Mouse (Mus musculus) olfactory bulb, adult 2 months (tissue): ENCODE results near the gene Arhgef11. TPM values are rescaled to one million over a fixed set of nuclear protein-coding genes. Genes with fewer than 3 reads are reported as not detected.

Source experiments
- H3K27ac ChIP-seq: fragments of 200-500 bp; 2 replicates; pipeline ENCODE4 v1.5.1; 2012; ENCODE audit warnings: low read depth, low read length; ENCODE audit not compliant: insufficient read depth
- H3K4me1 ChIP-seq: fragments of 200-500 bp; 2 replicates; pipeline ENCODE4 v1.6.1; 2012; ENCODE audit warnings: low read length; ENCODE audit not compliant: control insufficient read depth, insufficient read depth
- H3K4me3 ChIP-seq: fragments of 200-500 bp; 2 replicates; pipeline ENCODE4 v1.5.1; 2012; ENCODE audit warnings: mild to moderate bottlenecking, low read depth, low read length, moderate library complexity; ENCODE audit not compliant: insufficient read depth
- CTCF ChIP-seq: fragments of 200-500 bp; IDR thresholded peaks from 2 replicates; pipeline ENCODE4 v1.5.1; 2012; ENCODE audit warnings: low read depth, mild to moderate bottlenecking, low read length, moderate library complexity; ENCODE audit not compliant: insufficient read depth
- POLR2A ChIP-seq: fragments of 200-500 bp; IDR thresholded peaks from 2 replicates; pipeline ENCODE4 v1.6.1; 2012; ENCODE audit warnings: mild to moderate bottlenecking, low read depth, low read length, moderate library complexity; ENCODE audit not compliant: insufficient read depth
- WGBS: fragments of 180-500 bp; shearing (Covaris S2); methylation state at CpG from one replicate; pipeline ENCODE4 v1.1.7; 2018; 5-methylcytosine and 5-hydroxymethylcytosine counted together
- polyA plus RNA-seq: library from polyadenylated mRNA; stranded (reverse); fragments of >200 nt; gene quantifications from 2 replicates; pipeline ENCODE4 v1.2.4, GENCODE M21; 2012; ENCODE audit warnings: low replicate concordance; ENCODE audit not compliant: missing spikeins, insufficient read depth, insufficient read length

Arhgef11 gene
- polyA plus RNA-seq, 1 experiment = not detected

DNA sequence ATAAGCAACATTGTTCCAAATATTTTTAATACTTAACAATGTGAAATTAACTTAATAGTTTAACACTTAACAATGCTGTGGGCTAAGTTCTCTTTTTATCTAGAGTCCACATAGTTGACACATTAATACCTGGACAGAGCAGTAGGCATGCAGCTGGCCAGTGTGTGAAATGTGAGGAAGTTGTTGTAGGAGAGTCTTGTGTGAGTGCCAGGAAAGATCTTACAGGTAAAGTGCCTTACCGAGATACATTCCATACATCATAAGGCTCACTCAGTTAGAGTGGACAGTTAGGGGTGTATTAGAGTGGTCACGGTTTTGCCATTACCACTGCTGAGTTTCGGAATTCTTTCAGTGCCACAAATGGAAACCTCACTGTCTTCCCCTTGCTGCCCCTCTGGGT is 31.7 kb downstream of the Arhgef11 start:
- WGBS = 89% methylated on average over 3 of the region's 3 CpGs
- Histone ChIP-seq H3K4me3 (no peak overlapping the region), H3K4me1 (no peaks in the 10 kb centered on the region), H3K27ac (no peak overlapping the region)
- TF ChIP-seq POLR2A (no peak), CTCF (no peak)

DNA sequence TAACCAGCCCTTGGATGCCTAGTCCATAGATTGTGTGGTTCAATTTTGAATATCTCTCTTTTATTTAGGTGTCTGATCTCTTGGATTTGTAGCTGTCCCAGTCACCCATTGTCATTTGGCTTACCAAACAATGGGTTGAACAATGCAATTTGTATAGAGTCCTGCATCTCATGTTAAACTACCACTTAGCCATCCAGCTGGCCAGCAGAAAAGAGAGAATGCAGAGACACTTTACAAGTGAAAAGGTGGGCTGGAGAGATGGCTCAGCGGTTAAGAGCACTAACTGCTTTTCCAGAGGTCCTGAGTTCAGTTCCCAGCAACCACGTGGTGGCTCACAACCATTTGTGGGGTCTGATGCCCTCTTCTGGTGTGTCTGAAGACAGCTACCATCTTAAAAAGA is 41.0 kb downstream of the Arhgef11 start:
- no peak for TF ChIP-seq POLR2A
- no peak for TF ChIP-seq CTCF
- Histone ChIP-seq H3K4me3 (no peak overlapping the region), H3K27ac (no peak overlapping the region), H3K4me1 (peaks cover 18% of the 10 kb centered on the region)
- 71% methylated on average over 2 of the region's 2 CpGs for WGBS

DNA sequence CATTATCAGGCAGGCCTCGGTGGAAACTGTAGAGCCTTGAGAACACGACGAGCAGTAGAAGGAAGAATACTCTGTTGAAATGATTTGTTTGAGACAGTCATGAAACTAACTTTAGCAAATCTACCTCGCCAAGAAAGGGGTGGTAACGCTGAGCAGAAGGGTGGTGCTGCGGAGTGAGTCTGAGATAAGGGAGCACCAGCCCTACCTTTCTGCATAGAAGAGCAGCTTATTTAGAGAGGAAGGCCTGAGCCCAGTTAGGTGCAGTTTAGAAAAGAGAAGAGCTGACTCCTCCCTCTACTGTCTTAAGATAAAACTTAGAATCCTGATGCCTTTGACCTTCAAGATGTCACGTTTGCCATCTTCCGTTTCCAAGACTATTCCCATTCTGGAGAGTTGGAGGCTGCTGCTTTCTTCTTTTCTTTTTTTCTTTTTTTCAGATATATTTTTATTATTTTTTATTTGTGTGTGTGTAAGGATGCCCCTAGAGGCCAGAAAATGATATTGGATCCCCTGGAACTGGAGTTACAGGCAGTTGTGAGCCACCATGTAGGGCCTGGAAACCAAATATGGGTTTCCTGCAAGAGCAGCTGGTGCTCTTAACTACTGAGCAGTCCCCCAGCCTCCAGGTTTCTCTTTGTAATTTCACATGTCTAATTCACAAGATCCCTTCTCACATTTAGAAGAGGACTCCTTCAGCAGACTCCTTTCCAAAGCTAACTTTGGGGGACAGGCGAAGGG is 42.5 kb downstream of the Arhgef11 start:
- Histone ChIP-seq H3K27ac (peak overlapping the region; percentile 56), H3K4me3 (no peak overlapping the region), H3K4me1 (peaks cover 16% of the 10 kb centered on the region)
- TF ChIP-seq POLR2A (no peak), CTCF (no peak)
- 84% methylated on average over 9 of the region's 9 CpGs for WGBS

DNA sequence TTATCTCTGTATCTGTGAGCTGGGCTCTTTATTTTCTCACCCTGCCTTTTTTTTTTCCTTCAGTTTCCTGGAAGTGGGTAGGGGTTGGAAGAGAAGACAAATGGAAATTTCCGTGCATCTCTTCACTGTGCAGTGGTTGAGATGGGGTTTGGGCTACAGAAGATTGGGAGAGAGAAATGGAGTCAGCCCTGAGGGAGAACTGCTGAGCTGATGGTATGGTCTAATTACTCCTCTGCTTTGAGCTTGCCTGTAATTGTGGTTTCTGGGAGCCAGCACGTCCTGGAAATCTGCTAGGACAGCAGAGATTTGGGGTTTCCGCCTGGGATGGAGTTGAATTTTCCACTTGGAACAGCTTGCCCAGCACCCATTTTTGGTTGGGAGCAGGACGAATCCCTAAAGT is 43.1 kb downstream of the Arhgef11 start:
- peaks cover 9% of the 10 kb centered on the region for H3K4me1 ChIP-seq
- peak overlapping the region; percentile 56 for H3K27ac ChIP-seq
- H3K4me3 ChIP-seq = no peak overlapping the region
- TF ChIP-seq POLR2A = no peak
- TF ChIP-seq CTCF = no peak
- WGBS = 41% methylated on average over 4 of the region's 4 CpGs

DNA sequence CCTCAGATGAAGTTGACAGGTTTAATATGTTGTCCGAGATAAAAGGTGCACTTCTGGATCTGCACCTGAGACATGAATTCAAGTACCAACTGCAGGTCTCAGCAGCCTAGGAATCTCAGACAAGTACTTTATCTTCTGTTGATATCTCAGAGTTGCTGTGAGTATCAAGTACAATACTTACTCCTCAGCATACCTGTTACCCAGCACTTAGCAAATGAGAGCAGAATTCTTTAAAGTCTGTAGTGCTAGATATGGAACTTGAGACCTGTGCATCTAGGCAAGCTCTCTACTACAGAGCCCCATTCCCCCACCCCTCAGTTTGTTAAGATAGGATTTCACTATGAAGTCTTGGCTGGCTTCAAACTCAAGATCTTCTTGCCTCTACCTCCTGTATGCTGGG is 43.9 kb downstream of the Arhgef11 start:
- Histone ChIP-seq H3K4me3 (no peak overlapping the region), H3K27ac (no peak overlapping the region), H3K4me1 (peaks cover 9% of the 10 kb centered on the region)
- no peak for TF ChIP-seq CTCF
- TF ChIP-seq POLR2A = no peak
- 89% methylated on average over 1 of the region's 1 CpGs for WGBS

DNA sequence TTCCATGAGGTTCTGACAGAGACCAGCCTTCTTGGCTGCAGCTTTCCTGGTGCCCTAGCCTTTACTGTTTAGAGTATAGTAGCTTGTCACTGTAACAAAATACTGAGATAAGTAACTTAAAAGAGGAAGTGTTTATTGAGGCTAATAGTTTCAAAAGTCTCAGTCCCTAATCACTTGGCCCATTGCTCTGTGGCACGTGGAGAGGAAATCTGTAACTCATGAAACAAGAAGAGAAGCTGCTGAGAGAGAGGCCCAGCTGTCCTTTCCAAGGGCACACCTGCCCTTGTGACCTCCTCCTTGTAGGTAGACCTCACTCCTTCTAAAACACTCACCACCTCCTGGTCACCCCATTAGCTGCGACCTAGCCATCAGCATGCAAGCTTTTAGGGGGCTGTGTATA is 101.2 kb downstream of the Arhgef11 start:
- no peak overlapping the region for H3K4me3 ChIP-seq
- no peak overlapping the region for H3K27ac ChIP-seq
- TF ChIP-seq CTCF = no peak
- no peak for TF ChIP-seq POLR2A
- no peaks in the 10 kb centered on the region for H3K4me1 ChIP-seq
- 88% methylated on average over 2 of the region's 2 CpGs for WGBS

DNA sequence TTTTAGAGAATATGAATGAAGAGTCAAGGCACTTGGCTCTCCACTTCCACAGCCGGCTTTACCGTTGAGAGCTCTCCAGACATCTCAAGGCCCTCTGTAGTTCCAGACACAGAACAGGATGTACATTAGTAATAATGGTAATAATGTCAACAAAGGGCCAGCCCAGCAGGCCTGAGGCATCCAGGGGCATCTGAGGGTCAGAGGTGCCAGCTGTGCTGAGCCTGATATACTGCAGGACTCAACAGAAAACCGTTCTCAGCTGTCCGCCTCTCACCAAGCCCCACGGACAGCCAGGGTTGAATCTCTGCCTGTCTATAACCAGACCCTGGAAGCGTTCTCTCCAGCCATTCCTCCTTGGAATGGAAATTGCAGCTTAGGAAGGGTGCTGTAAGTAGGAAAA is 107.2 kb downstream of the Arhgef11 start:
- no peak for TF ChIP-seq CTCF
- no peak for TF ChIP-seq POLR2A
- H3K4me3 ChIP-seq = no peak overlapping the region
- H3K4me1 ChIP-seq = no peaks in the 10 kb centered on the region
- H3K27ac ChIP-seq = no peak overlapping the region
- 86% methylated on average over 6 of the region's 6 CpGs for WGBS

DNA sequence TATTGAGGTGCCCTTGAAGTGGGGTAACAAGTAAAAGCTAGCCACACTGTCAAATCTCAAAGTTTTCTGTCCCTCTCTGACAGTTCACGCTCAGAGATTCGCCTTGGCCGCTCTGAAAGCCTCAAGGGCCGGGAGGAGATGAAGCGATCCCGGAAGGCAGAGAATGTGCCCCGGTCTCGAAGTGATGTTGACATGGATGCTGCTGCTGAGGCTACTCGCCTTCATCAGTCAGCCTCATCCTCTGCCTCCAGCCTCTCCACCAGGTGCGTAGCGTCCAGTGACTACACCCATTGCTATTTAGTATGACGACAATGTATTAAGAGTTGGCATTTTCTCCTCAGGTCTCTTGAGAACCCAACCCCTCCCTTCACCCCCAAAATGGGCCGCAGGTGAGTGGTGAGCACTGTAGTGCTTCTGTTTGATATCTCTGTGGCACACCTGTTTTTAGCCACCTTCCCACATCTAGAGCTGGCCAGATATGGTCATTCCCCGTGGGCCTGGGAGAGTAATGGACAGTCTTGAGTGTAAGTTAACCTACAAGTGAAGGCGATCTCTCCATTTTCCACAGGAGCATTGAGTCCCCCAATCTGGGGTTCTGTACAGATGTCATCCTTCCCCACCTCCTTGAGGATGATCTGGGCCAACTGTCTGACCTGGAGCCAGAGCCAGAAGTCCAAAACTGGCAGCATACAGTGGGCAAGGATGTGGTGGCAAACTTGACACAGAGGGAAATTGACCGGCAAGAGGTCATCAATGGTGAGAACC is 108.2 kb downstream of the Arhgef11 start:
- 96% methylated on average over 16 of the region's 16 CpGs for WGBS
- TF ChIP-seq POLR2A (no peak), CTCF (no peak)
- Histone ChIP-seq H3K4me3 (no peak overlapping the region), H3K4me1 (no peaks in the 10 kb centered on the region), H3K27ac (no peak overlapping the region)

DNA sequence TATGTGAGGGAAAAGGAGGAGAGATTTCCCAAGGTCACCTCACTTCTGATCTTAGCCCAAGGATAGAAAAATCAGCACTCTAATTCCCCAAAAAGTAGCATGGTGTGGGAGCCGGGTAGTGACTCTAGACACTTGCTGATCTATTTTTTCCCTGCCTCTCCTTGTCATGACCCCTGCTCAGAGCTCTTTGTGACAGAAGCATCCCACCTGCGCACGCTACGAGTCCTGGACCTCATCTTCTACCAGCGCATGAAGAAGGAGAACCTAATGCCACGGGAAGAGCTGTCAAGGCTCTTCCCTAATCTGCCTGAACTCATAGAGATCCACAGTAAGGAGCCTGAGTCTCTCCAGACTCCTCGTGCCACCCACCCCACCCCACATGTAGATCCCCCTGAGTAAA is 108.8 kb downstream of the Arhgef11 start:
- Histone ChIP-seq H3K4me3 (no peak overlapping the region), H3K4me1 (no peaks in the 10 kb centered on the region), H3K27ac (no peak overlapping the region)
- no peak for TF ChIP-seq POLR2A
- TF ChIP-seq CTCF = no peak
- 98% methylated on average over 7 of the region's 7 CpGs for WGBS
